Mouse (Mus musculus): ENCODE results near the gene Arntl. TPM values are rescaled to one million over a fixed set of nuclear protein-coding genes. Genes with fewer than 3 reads are reported as not detected.
A peak's percentile ranks its signal among the peaks of the same experiment; 100 is the strongest.

The Arntl gene
- polyA plus RNA-seq, 1 experiment from 2014 or later = 9.7 TPM

DNA sequence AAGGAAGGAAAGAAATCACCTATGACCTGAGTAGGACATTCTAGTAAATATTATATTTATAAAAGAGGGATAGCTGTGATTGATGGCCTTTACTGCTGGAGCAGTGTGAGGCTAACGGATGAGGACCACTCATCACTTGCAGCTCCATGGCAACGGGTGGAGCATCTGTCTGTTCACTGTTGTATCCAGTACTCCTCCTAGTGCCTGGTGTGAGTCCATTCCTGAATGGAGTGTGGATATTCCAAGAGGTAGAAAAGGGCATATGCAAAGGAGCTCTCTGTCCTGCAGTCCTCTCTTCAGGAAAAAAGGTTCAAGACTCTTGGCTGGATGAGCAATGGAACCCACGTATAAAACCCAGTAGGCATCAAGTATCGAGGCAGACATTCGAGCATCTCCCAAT lies 15.6 kb downstream of the Arntl start:
- Histone ChIP-seq H3K9ac (replicated peaks; ENCODE audit: low read length) (no peak overlapping the region), H3K4me1 (ENCODE audit: insufficient read depth, low read length) (no peaks in the 10 kb centered on the region), H3K27ac (ENCODE audit: low read length) (no peak overlapping the region), H3K4me2 (replicated peaks; ENCODE audit: low read depth, low read length) (no peak overlapping the region), H3K9me3 (ENCODE audit: low read length) (no peaks in the 10 kb centered on the region), H3K27me3 (ENCODE audit: insufficient read depth, low read length) (no peaks in the 10 kb centered on the region), H3K4me3 (ENCODE audit: low read length) (no peak overlapping the region), H3K36me3 (ENCODE audit: insufficient read depth, low read length) (no peaks in the 10 kb centered on the region)
- 82% methylated on average over 5 of the region's 5 CpGs for WGBS
- ATAC-seq (ENCODE audit: low FRiP score, low TSS enrichment) = no peak

DNA sequence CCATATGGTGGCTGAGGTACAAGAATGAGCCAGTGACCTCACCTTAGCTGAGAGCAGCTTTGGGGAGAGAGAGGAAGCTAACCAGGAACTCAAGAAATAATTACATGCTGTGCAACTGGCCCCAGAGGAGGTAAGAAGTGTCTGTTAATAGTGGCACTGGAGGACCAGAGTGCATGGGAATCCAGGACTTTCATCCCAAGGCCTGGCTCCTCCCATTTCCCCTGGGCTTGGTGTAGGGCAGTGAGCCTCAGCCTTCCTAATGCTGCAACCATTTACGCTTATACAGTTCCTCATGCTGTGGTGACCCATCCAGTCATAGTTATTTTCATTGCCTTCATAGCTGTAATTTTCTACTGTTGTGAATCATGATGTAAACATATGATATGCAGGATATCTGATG lies 17.4 kb downstream of the Arntl start:
- ATAC-seq (ENCODE audit: low FRiP score, low TSS enrichment) = no peak
- H3K27ac ChIP-seq (ENCODE audit: low read length) = no peak overlapping the region

DNA sequence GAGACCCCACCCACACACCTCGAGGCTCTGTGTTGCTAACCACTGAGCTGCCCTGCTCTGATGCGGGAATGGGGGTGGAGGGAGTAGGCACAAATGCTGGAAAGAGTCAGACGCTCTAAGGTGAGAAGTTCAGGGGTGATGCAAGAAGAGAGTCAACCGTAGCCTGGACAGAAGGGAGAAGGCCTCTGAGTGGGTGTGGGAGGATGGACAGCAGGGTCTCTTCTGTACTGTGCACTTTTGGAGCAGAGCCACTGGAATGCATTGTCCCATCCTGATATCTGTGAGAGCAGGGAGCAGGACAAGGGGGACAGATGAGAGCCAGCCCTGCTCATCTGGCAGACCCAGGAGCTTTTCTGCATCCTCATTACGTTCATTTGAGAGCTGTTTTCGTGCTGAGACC lies 21.2 kb downstream of the Arntl start:
- 0 out of 2 replicates have a peak, but pooled peaks have one; percentile 23 for ATAC-seq (ENCODE audit: low FRiP score, low TSS enrichment)
- no peak overlapping the region for H3K27ac ChIP-seq (ENCODE audit: low read length)
- H3K4me2 ChIP-seq (replicated peaks; ENCODE audit: low read depth, low read length) = no peak overlapping the region
- no peaks in the 10 kb centered on the region for H3K9me3 ChIP-seq (ENCODE audit: low read length)
- H3K27me3 ChIP-seq (ENCODE audit: insufficient read depth, low read length) = no peaks in the 10 kb centered on the region
- 52% methylated on average over 6 of the region's 6 CpGs for WGBS
- H3K4me3 ChIP-seq (ENCODE audit: low read length) = no peak overlapping the region
- no peaks in the 10 kb centered on the region for H3K36me3 ChIP-seq (ENCODE audit: insufficient read depth, low read length)
- no peak overlapping the region for H3K9ac ChIP-seq (replicated peaks; ENCODE audit: low read length)
- no peaks in the 10 kb centered on the region for H3K4me1 ChIP-seq (ENCODE audit: insufficient read depth, low read length)

More for the DNA sequence above, 17.4 kb downstream of the Arntl start:
- no peaks in the 10 kb centered on the region for H3K4me1 ChIP-seq (ENCODE audit: insufficient read depth, low read length)
- 87% methylated on average over 1 of the region's 1 CpGs for WGBS
- no peaks in the 10 kb centered on the region for H3K36me3 ChIP-seq (ENCODE audit: insufficient read depth, low read length)
- no peak overlapping the region for H3K4me2 ChIP-seq (replicated peaks; ENCODE audit: low read depth, low read length)
- H3K4me3 ChIP-seq (ENCODE audit: low read length) = no peak overlapping the region
- no peak overlapping the region for H3K9ac ChIP-seq (replicated peaks; ENCODE audit: low read length)
- no peaks in the 10 kb centered on the region for H3K27me3 ChIP-seq (ENCODE audit: insufficient read depth, low read length)
- no peaks in the 10 kb centered on the region for H3K9me3 ChIP-seq (ENCODE audit: low read length)

DNA sequence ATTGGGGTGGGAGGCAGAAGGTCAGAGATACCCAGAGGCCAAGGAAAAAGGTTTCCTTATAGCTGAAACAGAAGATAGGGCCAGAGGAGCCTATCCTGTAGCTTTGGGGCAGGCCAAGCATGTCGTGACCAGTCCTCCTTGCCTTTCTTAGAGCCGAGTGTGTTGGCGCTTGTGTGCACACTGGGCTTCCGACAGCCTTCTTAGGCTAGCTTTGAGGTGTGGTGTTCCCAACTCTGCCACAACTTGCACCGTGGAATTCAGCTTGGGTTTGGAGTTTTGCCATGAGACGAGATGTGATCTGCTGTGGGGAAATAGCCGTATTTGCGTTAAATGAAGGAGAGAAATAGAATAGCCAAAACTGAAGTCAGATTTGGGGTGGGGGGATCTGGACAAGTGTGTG lies 28.9 kb downstream of the Arntl start:
- 89% methylated on average over 8 of the region's 8 CpGs for WGBS
- Histone ChIP-seq H3K4me3 (ENCODE audit: low read length) (no peak overlapping the region), H3K9ac (replicated peaks; ENCODE audit: low read length) (no peak overlapping the region), H3K9me3 (ENCODE audit: low read length) (no peaks in the 10 kb centered on the region), H3K27ac (ENCODE audit: low read length) (no peak overlapping the region), H3K4me2 (replicated peaks; ENCODE audit: low read depth, low read length) (no peak overlapping the region), H3K4me1 (ENCODE audit: insufficient read depth, low read length) (peaks cover 5% of the 10 kb centered on the region; the same call in 1 of the 2 replicates), H3K27me3 (ENCODE audit: insufficient read depth, low read length) (no peaks in the 10 kb centered on the region), H3K36me3 (ENCODE audit: insufficient read depth, low read length) (no peaks in the 10 kb centered on the region)
- ATAC-seq (ENCODE audit: low FRiP score, low TSS enrichment) = no peak

DNA sequence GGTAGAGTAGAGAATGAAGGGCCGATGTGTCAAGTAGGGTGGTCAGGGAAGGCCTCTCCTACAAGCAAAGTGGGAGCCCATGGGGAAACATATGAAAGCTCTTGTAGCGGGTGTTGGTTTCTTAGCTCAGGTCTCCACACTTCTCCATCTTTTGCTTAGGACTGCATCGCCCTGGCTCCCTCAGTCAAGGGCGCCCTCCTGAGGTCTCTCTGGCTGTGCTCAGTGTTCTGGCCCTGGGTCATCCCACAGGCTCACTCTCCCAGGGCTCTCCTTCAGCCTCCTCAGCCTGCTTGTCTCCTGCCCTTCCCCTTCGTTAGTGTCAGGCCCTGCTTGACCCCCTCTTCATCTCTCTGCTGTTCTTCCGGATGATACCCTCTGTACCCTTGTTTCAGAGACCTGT lies 31.1 kb downstream of the Arntl start:
- Histone ChIP-seq H3K27ac (ENCODE audit: low read length) (no peak overlapping the region), H3K36me3 (ENCODE audit: insufficient read depth, low read length) (no peaks in the 10 kb centered on the region), H3K4me1 (ENCODE audit: insufficient read depth, low read length) (peaks cover 20% of the 10 kb centered on the region), H3K9me3 (ENCODE audit: low read length) (no peaks in the 10 kb centered on the region), H3K4me2 (replicated peaks; ENCODE audit: low read depth, low read length) (no peak overlapping the region), H3K27me3 (ENCODE audit: insufficient read depth, low read length) (no peaks in the 10 kb centered on the region), H3K4me3 (ENCODE audit: low read length) (no peak overlapping the region), H3K9ac (replicated peaks; ENCODE audit: low read length) (no peak overlapping the region)
- ATAC-seq (ENCODE audit: low FRiP score, low TSS enrichment) = 0 out of 2 replicates have a peak, but pooled peaks have one; percentile 19
- 82% methylated on average over 6 of the region's 6 CpGs for WGBS

DNA sequence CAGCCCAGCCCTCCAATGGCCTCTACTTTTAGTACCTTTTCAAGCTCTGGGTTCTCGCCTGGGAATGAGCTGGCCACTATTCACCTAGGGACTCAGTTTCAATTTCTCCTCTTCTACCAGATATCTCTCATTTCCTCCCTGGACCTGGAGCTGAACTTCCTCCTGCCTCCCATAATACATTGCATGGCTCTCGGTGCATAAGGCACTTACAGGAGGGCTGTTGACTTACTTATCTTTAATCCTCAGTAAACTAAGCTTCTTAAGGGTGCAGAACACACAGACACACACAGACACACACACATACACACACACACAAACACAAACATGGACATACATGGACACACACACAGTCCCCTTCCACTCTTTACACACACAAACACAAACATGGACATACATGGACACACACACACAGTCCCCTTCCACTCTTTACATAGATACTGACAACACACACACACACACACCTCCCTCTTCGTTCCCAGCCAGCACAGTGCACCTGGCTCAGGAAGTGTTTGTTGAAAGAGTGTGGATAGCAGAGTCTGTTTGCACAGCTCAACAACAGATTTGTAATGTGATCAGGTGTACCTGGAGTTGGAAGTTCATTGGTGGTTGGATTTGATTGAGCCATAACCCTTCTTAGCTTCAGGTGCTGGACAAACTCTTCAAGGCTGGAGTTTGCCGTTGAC lies 32.3 kb downstream of the Arntl start:
- no peaks in the 10 kb centered on the region for H3K9me3 ChIP-seq (ENCODE audit: low read length)
- H3K27me3 ChIP-seq (ENCODE audit: insufficient read depth, low read length) = no peaks in the 10 kb centered on the region
- no peak for ATAC-seq (ENCODE audit: low FRiP score, low TSS enrichment)
- H3K4me1 ChIP-seq (ENCODE audit: insufficient read depth, low read length) = peaks cover 20% of the 10 kb centered on the region
- no peak overlapping the region for H3K4me3 ChIP-seq (ENCODE audit: low read length)
- no peak overlapping the region for H3K9ac ChIP-seq (replicated peaks; ENCODE audit: low read length)
- H3K4me2 ChIP-seq (replicated peaks; ENCODE audit: low read depth, low read length) = no peak overlapping the region
- 71% methylated on average over 4 of the region's 4 CpGs for WGBS
- no peak overlapping the region for H3K27ac ChIP-seq (ENCODE audit: low read length)
- H3K36me3 ChIP-seq (ENCODE audit: insufficient read depth, low read length) = no peaks in the 10 kb centered on the region

DNA sequence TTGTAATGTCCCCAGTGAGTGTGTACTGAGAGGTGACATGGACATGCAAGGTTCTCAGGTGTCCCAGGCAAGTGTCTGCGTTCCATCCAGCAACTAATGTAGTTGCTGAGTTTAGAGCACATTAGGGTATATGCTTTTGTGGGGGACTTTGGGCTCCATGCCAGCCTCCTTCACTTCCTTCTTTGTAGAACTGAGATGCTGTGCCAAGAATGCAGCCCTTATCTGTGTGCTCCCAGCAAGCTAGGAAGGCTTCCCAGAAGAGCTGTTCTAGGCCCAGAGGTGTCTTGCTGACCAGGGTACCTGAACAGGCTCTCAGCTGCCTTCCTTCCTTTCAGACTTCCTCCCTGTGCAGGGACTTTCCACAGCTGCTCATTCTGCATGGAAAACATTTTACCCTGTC lies 33.2 kb downstream of the Arntl start:
- Histone ChIP-seq H3K9ac (replicated peaks; ENCODE audit: low read length) (no peak overlapping the region), H3K4me2 (replicated peaks; ENCODE audit: low read depth, low read length) (no peak overlapping the region), H3K4me3 (ENCODE audit: low read length) (no peak overlapping the region), H3K27me3 (ENCODE audit: insufficient read depth, low read length) (no peaks in the 10 kb centered on the region), H3K27ac (ENCODE audit: low read length) (no peak overlapping the region), H3K4me1 (ENCODE audit: insufficient read depth, low read length) (peaks cover 20% of the 10 kb centered on the region), H3K36me3 (ENCODE audit: insufficient read depth, low read length) (no peaks in the 10 kb centered on the region), H3K9me3 (ENCODE audit: low read length) (no peaks in the 10 kb centered on the region)
- WGBS = 83% methylated on average over 1 of the region's 1 CpGs
- ATAC-seq (ENCODE audit: low FRiP score, low TSS enrichment) = no peak

DNA sequence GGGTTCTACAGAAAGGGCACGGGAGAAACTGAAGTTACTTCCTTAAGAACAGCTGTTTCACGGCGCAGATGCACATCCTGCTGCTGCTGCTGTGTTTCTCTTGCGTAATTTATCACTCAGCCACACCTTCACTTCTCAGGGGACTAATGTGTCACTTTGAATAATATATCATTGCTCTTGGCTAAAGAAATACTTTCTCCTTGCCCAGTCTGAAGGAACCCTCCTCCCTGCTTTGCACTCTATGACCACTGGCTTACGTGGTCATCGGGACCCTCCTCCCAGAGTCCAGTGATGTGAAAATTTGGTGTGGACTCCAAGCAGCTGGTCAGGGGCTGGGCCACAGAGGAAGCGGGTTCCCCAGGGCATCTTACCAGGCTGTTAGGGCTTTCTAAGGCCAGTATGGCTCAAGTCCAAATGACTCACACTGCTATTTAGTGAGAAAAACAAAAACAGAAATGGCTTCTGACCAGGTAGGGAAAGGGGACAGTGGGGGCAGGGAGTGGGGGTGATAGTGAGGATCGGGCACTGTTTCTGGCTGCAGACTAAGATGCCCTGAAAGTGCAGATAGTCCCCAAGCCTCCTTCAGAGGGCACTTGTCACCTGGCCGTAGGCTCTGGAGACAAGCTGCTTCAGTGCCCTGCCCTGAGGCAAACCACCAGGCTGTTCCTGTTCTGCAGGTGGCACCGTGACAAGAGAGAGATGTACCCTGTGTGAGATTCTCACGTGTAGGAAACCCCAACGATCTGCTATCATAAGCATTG lies 34.8 kb downstream of the Arntl start:
- H3K27ac ChIP-seq (ENCODE audit: low read length) = no peak overlapping the region
- ATAC-seq (ENCODE audit: low FRiP score, low TSS enrichment) = 0 out of 2 replicates have a peak, but pooled peaks have one; percentile 49

DNA sequence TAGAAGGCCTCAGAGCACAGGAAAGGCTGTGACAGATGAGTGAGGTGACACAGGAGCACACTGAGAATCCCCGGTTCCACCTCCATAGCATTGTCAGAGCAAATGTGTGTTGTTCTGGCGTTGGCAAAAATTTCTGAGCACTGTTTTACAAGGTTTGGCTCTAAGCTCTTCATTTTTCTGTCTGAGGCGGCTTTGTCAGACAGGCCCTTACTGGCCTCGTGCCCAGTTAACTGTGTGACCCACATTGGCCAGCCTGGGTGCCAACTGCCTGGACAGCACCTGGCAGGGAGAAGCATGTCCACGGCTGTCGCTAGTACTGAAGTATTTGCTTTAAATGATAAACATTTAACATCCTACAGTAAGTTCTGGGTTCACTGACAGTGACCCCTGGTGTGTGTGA lies 35.4 kb downstream of the Arntl start:
- H3K27ac ChIP-seq (ENCODE audit: low read length) = no peak overlapping the region
- H3K27me3 ChIP-seq (ENCODE audit: insufficient read depth, low read length) = no peaks in the 10 kb centered on the region
- no peak for ATAC-seq (ENCODE audit: low FRiP score, low TSS enrichment)

More for the DNA sequence above, 34.8 kb downstream of the Arntl start:
- Histone ChIP-seq H3K4me3 (ENCODE audit: low read length) (no peak overlapping the region), H3K36me3 (ENCODE audit: insufficient read depth, low read length) (no peaks in the 10 kb centered on the region), H3K9ac (replicated peaks; ENCODE audit: low read length) (no peak overlapping the region), H3K4me1 (ENCODE audit: insufficient read depth, low read length) (peaks cover 20% of the 10 kb centered on the region), H3K9me3 (ENCODE audit: low read length) (no peaks in the 10 kb centered on the region), H3K27me3 (ENCODE audit: insufficient read depth, low read length) (no peaks in the 10 kb centered on the region), H3K4me2 (replicated peaks; ENCODE audit: low read depth, low read length) (no peak overlapping the region)
- WGBS = 38% methylated on average over 12 of the region's 12 CpGs

DNA sequence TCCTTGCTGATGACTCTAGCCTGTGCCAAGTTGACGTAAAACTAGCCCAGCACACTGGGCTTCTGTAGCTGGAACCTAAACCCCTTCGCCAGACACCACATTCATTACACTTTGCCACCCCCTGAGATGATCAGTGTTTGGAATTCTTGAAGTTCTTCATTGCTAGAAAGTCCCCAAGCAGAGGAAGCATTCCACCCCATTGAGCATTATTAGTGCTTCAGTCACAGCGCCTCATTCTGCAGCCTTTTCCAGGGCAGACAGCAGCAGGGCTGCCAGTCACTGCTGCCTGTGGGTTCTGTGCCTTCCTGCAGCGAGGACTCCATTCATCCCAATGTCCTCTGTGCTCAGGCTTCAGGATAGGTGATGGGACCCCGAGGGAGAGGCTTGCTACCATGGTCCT lies 37.9 kb downstream of the Arntl start:
- H3K9me3 ChIP-seq (ENCODE audit: low read length) = no peaks in the 10 kb centered on the region
- no peaks in the 10 kb centered on the region for H3K36me3 ChIP-seq (ENCODE audit: insufficient read depth, low read length)
- no peak overlapping the region for H3K4me3 ChIP-seq (ENCODE audit: low read length)
- H3K4me2 ChIP-seq (replicated peaks; ENCODE audit: low read depth, low read length) = no peak overlapping the region
- H3K9ac ChIP-seq (replicated peaks; ENCODE audit: low read length) = no peak overlapping the region
- no peak for ATAC-seq (ENCODE audit: low FRiP score, low TSS enrichment)
- no peaks in the 10 kb centered on the region for H3K27me3 ChIP-seq (ENCODE audit: insufficient read depth, low read length)
- H3K27ac ChIP-seq (ENCODE audit: low read length) = no peak overlapping the region
- 87% methylated on average over 5 of the region's 5 CpGs for WGBS
- H3K4me1 ChIP-seq (ENCODE audit: insufficient read depth, low read length) = peaks cover 22% of the 10 kb centered on the region

More for the DNA sequence above, 35.4 kb downstream of the Arntl start:
- H3K4me3 ChIP-seq (ENCODE audit: low read length) = no peak overlapping the region
- whole genome bisulfite sequencing = 73% methylated on average over 6 of the region's 6 CpGs
- no peaks in the 10 kb centered on the region for H3K36me3 ChIP-seq (ENCODE audit: insufficient read depth, low read length)
- H3K9ac ChIP-seq (replicated peaks; ENCODE audit: low read length) = no peak overlapping the region
- no peaks in the 10 kb centered on the region for H3K9me3 ChIP-seq (ENCODE audit: low read length)
- H3K4me2 ChIP-seq (replicated peaks; ENCODE audit: low read depth, low read length) = no peak overlapping the region
- H3K4me1 ChIP-seq (ENCODE audit: insufficient read depth, low read length) = peaks cover 20% of the 10 kb centered on the region

Measured in kidney, embryonic 16.5 days (tissue).